Mouse (Mus musculus): ENCODE measurements around the gene Tmem179. TPM values are rescaled to one million over a fixed set of nuclear protein-coding genes. Genes with fewer than 3 reads are reported as not detected.

Tmem179 gene
- polyA plus RNA-seq, 1 experiment from 2014 or later: 84.4 TPM

GRCm38 (mm10) chr12:112549287-112549686 lies 32.7 kb upstream of the Tmem179 start:
- H3K27me3 ChIP-seq: 0 out of 2 replicates have a peak, but pooled peaks cover 3% of the 10 kb centered on the region
- WGBS: 100% methylated on average over 1 of the region's 1 CpGs
- no peak overlapping the region for H3K27ac ChIP-seq (replicated peaks)
- no peaks in the 10 kb centered on the region for H3K36me3 ChIP-seq
- H3K4me2 ChIP-seq: no peak overlapping the region
- H3K4me3 ChIP-seq: no peak overlapping the region
- no peaks in the 10 kb centered on the region for H3K9me3 ChIP-seq
- peaks cover 23% of the 10 kb centered on the region for H3K4me1 ChIP-seq (replicated peaks)
- no peak overlapping the region for H3K9ac ChIP-seq
- no peak for ATAC-seq (ENCODE audit: low FRiP score, low read depth)

DNA sequence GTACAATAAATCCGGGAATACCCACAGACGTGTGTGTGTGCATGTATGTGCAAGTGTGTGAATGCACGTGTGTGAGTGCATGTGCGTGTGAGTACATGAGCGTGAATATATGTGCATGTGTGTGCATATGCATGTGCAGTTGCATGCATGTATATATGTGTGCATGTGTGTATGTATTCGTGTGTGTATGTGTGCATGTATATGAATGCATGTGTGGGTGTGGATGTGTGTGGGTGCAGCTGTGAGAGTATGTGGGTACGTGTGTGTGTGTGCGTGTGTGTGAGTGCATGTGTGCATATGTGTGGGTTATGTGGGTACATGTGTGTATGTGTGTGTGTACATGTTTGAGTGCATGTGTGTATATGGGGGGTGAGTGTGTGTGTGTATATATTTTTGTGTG lies 29.6 kb upstream of the Tmem179 start:
- H3K27ac ChIP-seq (replicated peaks): no peak overlapping the region
- H3K4me3 ChIP-seq: no peak overlapping the region
- no peak overlapping the region for H3K9ac ChIP-seq
- H3K4me2 ChIP-seq: no peak overlapping the region
- no peaks in the 10 kb centered on the region for H3K9me3 ChIP-seq
- H3K36me3 ChIP-seq: no peaks in the 10 kb centered on the region
- H3K4me1 ChIP-seq (replicated peaks): peaks cover 30% of the 10 kb centered on the region
- H3K27me3 ChIP-seq: 0 out of 2 replicates have a peak, but pooled peaks cover 5% of the 10 kb centered on the region
- 88% methylated on average over 8 of the region's 8 CpGs for WGBS
- no peak for ATAC-seq (ENCODE audit: low FRiP score, low read depth)

GRCm38 (mm10) chr12:112544946-112545701 lies 28.6 kb upstream of the Tmem179 start:
- 22% methylated on average over 12 of the region's 12 CpGs for WGBS
- Histone ChIP-seq H3K27ac (replicated peaks) (no peak overlapping the region), H3K36me3 (no peaks in the 10 kb centered on the region), H3K4me2 (no peak overlapping the region), H3K4me1 (replicated peaks) (peaks cover 40% of the 10 kb centered on the region), H3K9me3 (no peaks in the 10 kb centered on the region), H3K4me3 (no peak overlapping the region), H3K9ac (no peak overlapping the region), H3K27me3 (0 out of 2 replicates have a peak, but pooled peaks cover 5% of the 10 kb centered on the region)
- no peak for ATAC-seq (ENCODE audit: low FRiP score, low read depth)

- ATAC-seq (ENCODE audit: low FRiP score, low read depth): no peak
- Histone ChIP-seq H3K36me3 (no peaks in the 10 kb centered on the region), H3K9me3 (no peaks in the 10 kb centered on the region), H3K27me3 (0 out of 2 replicates have a peak, but pooled peaks cover 5% of the 10 kb centered on the region), H3K4me1 (replicated peaks) (peaks cover 40% of the 10 kb centered on the region), H3K4me2 (no peak overlapping the region), H3K4me3 (no peak overlapping the region), H3K27ac (replicated peaks) (no peak overlapping the region), H3K9ac (no peak overlapping the region)
- WGBS: 73% methylated on average over 9 of the region's 9 CpGs
These were observed 27.4 kb upstream of the Tmem179 start for GRCm38 (mm10) chr12:112543941-112544340.

DNA sequence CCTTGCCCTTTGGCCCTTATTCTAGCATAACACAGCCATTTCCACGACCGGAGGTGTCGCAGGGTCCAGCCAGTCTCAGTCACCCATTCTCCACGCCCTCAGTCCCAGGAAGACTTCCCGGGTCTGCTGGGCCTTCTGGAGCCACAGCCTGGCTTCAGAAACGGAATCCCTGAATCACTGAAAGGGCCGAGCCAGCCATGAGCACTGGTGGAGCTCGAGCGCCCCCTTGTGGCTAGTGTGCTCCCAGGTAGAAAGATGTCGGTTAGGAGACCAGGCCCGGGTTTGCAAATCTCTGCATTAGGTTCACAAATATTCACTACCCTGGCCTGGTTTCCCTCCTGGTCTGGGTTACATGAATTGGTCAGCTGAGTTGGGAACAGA lies 26.4 kb upstream of the Tmem179 start:
- H3K27me3 ChIP-seq: 0 out of 2 replicates have a peak, but pooled peaks cover 5% of the 10 kb centered on the region
- 5% methylated on average over 11 of the region's 11 CpGs for WGBS
- no peaks in the 10 kb centered on the region for H3K9me3 ChIP-seq
- H3K9ac ChIP-seq: 0 out of 2 replicates have a peak overlapping the region, but pooled peaks have one; percentile 4
- peaks cover 40% of the 10 kb centered on the region for H3K4me1 ChIP-seq (replicated peaks)
- H3K4me2 ChIP-seq: peak overlapping the region; percentile 5; the same call in 1 of the 2 replicates
- peak; percentile 68 for ATAC-seq (ENCODE audit: low FRiP score, low read depth)
- no peak overlapping the region for H3K4me3 ChIP-seq
- H3K36me3 ChIP-seq: no peaks in the 10 kb centered on the region
- H3K27ac ChIP-seq (replicated peaks): no peak overlapping the region

GRCm38 (mm10) chr12:112542257-112542919 lies 25.8 kb upstream of the Tmem179 start:
- 0 out of 2 replicates have a peak, but pooled peaks cover 5% of the 10 kb centered on the region for H3K27me3 ChIP-seq
- WGBS: 32% methylated on average over 13 of the region's 13 CpGs
- 0 out of 2 replicates have a peak overlapping the region, but pooled peaks have one; percentile 4 for H3K9ac ChIP-seq
- no peaks in the 10 kb centered on the region for H3K36me3 ChIP-seq
- H3K4me2 ChIP-seq: peak overlapping the region; percentile 5; the same call in 1 of the 2 replicates
- H3K4me1 ChIP-seq (replicated peaks): peaks cover 40% of the 10 kb centered on the region
- no peaks in the 10 kb centered on the region for H3K9me3 ChIP-seq
- peak overlapping the region; percentile 6; the same call in 1 of the 2 replicates for H3K27ac ChIP-seq (replicated peaks)
- ATAC-seq (ENCODE audit: low FRiP score, low read depth): peak; percentile 12; the same call in 1 of the 2 replicates
- H3K4me3 ChIP-seq: no peak overlapping the region

DNA sequence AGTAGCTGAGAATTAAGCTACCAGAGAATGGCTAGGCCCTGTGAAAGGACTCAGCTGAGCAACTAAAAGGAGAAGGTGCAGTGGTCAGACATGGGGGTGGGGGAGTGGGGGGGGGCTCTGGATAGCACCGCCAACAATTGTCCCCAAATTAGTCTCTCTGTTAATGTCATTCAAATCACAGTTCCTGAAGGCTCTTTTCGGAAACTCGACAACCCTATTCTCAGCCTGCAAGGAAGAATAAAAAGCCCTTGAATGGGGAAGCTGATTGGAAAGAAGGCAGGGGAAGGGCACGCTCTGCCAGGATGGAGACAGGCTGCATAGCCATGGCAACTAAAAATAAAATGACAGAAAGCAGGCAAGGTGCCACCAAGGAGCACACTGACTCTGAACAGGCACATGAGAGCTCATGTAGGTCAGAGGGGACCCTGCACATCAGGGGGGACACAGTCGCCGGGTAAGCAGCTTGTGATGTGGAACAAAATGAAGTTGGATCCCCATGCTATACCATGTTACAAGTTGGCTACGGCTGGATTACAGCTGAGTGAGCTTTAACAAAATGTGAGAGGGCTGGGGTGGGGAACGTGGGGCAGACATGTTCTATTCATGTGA lies 25.0 kb upstream of the Tmem179 start:
- H3K9me3 ChIP-seq: no peaks in the 10 kb centered on the region
- 19% methylated on average over 8 of the region's 8 CpGs for WGBS

DNA sequence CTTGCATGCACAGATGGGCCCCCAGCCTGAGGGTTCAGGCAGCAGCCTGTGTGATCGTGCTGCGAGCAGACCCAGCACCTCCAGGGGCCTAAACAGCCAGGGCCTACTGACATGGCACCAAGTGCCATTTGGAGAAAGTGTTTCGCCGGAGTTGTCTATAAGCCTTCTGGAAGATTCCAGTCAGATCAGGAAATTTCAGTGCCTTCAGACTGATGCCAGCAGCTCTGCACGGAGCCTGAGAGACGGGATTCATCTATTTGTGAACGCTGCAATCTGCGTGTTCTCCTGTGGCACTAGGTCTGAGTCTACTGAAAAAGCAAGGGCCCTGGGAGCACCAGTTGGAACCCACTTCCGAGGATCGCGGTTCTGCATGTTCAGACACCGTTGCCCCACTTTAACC lies 23.8 kb upstream of the Tmem179 start:
- ATAC-seq (ENCODE audit: low FRiP score, low read depth): no peak
- Histone ChIP-seq H3K9ac (no peak overlapping the region), H3K36me3 (no peaks in the 10 kb centered on the region)

More for the DNA sequence above, 25.0 kb upstream of the Tmem179 start:
- H3K27ac ChIP-seq (replicated peaks): peak overlapping the region; percentile 6
- peak; percentile 74 for ATAC-seq (ENCODE audit: low FRiP score, low read depth)
- no peak overlapping the region for H3K4me3 ChIP-seq
- H3K27me3 ChIP-seq: 0 out of 2 replicates have a peak, but pooled peaks cover 5% of the 10 kb centered on the region
- H3K36me3 ChIP-seq: no peaks in the 10 kb centered on the region
- no peak overlapping the region for H3K4me2 ChIP-seq
- no peak overlapping the region for H3K9ac ChIP-seq
- peaks cover 40% of the 10 kb centered on the region for H3K4me1 ChIP-seq (replicated peaks)

GRCm38 (mm10) chr12:112539466-112539965 lies 23.0 kb upstream of the Tmem179 start:
- H3K4me1 ChIP-seq (replicated peaks): peaks cover 27% of the 10 kb centered on the region
- no peak for ATAC-seq (ENCODE audit: low FRiP score, low read depth)
- H3K27me3 ChIP-seq: peaks cover 12% of the 10 kb centered on the region; the same call in 1 of the 2 replicates
- H3K4me2 ChIP-seq: no peak overlapping the region
- H3K9me3 ChIP-seq: no peaks in the 10 kb centered on the region
- no peak overlapping the region for H3K9ac ChIP-seq
- H3K36me3 ChIP-seq: no peaks in the 10 kb centered on the region
- 83% methylated on average over 7 of the region's 7 CpGs for WGBS
- H3K27ac ChIP-seq (replicated peaks): no peak overlapping the region
- no peak overlapping the region for H3K4me3 ChIP-seq

More for the DNA sequence above, 23.8 kb upstream of the Tmem179 start:
- no peak overlapping the region for H3K27ac ChIP-seq (replicated peaks)
- 84% methylated on average over 12 of the region's 12 CpGs for WGBS
- H3K4me2 ChIP-seq: no peak overlapping the region
- no peak overlapping the region for H3K4me3 ChIP-seq
- H3K4me1 ChIP-seq (replicated peaks): peaks cover 33% of the 10 kb centered on the region
- H3K9me3 ChIP-seq: no peaks in the 10 kb centered on the region
- H3K27me3 ChIP-seq: peaks cover 6% of the 10 kb centered on the region; the same call in 1 of the 2 replicates

- H3K27me3 ChIP-seq: peaks cover 7% of the 10 kb centered on the region; the same call in 1 of the 2 replicates
- H3K9ac ChIP-seq: no peak overlapping the region
- H3K36me3 ChIP-seq: no peaks in the 10 kb centered on the region
- H3K4me2 ChIP-seq: no peak overlapping the region
- 90% methylated on average over 9 of the region's 9 CpGs for WGBS
- H3K9me3 ChIP-seq: no peaks in the 10 kb centered on the region
- H3K4me3 ChIP-seq: no peak overlapping the region
- ATAC-seq (ENCODE audit: low FRiP score, low read depth): no peak
- H3K27ac ChIP-seq (replicated peaks): no peak overlapping the region
- peaks cover 27% of the 10 kb centered on the region for H3K4me1 ChIP-seq (replicated peaks)
These were observed 21.8 kb upstream of the Tmem179 start for GRCm38 (mm10) chr12:112538356-112538755.

DNA sequence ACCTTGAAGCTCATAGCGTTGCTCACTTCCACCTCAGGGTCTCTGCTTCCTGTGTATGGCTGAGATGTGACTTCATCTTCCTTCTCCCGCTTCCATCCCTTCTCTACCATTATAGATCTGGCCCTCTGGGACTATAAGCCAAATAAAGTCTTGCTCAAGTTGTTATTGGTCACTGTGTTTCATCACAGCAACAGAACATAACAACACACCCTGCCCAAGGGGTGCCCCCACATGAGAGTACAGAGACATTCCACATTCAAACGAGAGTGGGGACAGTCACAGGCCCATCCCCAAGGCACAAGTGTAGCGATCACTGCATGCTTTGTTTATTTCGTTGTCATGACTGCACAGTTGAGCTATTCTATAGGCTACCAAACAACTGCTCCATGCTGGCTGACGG lies 20.7 kb upstream of the Tmem179 start:
- no peak for ATAC-seq (ENCODE audit: low FRiP score, low read depth)
- WGBS: 70% methylated on average over 6 of the region's 6 CpGs
- Histone ChIP-seq H3K27ac (replicated peaks) (no peak overlapping the region), H3K9ac (no peak overlapping the region), H3K4me2 (no peak overlapping the region), H3K36me3 (no peaks in the 10 kb centered on the region), H3K4me1 (replicated peaks) (peaks cover 21% of the 10 kb centered on the region), H3K27me3 (peaks cover 7% of the 10 kb centered on the region; the same call in 1 of the 2 replicates), H3K4me3 (no peak overlapping the region), H3K9me3 (no peaks in the 10 kb centered on the region)
